Mouse (Mus musculus): ENCODE measurements at regions not wholly inside any gene's neighbourhood (a gene's known extent, or its start where the extent isn't known, plus 50 kb on each side); places are given as distances from the start of the nearest gene placed in this dataset.

DNA sequence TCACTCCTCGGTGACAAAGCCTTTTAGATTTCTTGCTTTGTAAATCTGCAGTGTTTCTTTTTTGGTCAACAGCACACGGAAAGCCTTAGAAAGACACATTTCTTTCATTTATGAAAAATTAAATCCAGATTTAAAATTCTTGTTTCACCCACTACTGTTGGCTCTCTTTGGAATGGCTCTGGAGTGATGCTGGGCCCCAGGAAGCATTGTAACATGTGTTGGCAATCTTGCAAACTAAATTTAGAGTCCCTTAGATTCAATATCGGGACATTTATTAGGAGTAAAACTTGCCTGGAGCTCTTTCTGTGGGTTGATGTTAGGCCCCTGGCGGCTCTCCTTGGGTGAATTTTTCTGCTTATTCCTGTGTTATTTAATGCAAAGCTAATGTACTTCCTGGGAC lies 405.2 kb upstream of the Fam241a start:
- no peak overlapping the region for H3K4me2 ChIP-seq
- ATAC-seq (ENCODE audit: insufficient number of reproducible peaks, low FRiP score): no peak
- no peak overlapping the region for H3K27ac ChIP-seq (ENCODE audit: poor library complexity, severe bottlenecking)
- peaks cover 10% of the 10 kb centered on the region for H3K4me1 ChIP-seq (replicated peaks)
- H3K9ac ChIP-seq: no peak overlapping the region
- no peaks in the 10 kb centered on the region for H3K27me3 ChIP-seq (replicated peaks)
- WGBS: 85% methylated on average over 4 of the region's 4 CpGs
- H3K9me3 ChIP-seq (replicated peaks): no peaks in the 10 kb centered on the region
- H3K4me3 ChIP-seq: no peak overlapping the region
- H3K36me3 ChIP-seq: no peaks in the 10 kb centered on the region

DNA sequence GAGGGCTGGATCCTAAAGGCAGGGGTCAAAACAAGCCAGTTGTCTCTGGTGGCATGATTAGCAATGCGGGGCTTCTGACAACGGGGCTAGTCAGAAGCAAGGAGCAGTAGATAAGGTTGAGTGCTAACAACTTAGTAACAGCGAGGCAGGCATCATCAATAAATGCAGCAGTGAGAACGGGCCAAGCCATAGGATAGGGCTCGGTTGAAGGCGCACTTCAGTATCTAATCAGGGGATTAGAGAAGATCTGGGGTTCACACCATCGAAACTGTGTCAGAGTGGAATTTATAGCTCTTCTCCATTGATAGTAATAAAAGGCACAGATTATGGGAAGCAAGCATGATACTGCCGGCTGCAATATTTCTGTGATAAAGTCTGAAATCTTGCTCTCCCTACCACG lies 402.0 kb upstream of the Fam241a start:
- no peak overlapping the region for H3K4me3 ChIP-seq

DNA sequence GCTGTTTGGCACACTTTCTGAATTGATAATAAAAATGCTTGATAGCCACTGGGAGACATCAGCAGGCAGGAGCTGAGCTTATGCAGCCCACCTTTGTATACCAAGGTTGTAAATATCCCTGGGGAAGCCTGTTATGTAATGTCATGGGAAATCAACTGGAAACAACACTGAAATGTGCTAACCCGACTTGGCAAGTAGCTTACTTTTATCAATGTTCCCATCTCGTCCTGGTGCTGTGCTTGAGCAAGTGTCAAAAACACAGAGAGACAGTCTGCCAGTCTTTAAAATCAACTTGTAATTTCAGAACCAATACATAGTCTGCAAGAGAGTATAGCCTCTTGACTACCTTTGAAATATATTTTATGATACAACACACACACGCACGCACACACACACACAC lies 391.7 kb upstream of the Fam241a start:
- 56% methylated on average over 4 of the region's 4 CpGs for WGBS
- ATAC-seq (ENCODE audit: insufficient number of reproducible peaks, low FRiP score): no peak
- Histone ChIP-seq H3K27ac (ENCODE audit: poor library complexity, severe bottlenecking) (no peak overlapping the region), H3K9me3 (replicated peaks) (no peaks in the 10 kb centered on the region), H3K27me3 (replicated peaks) (no peaks in the 10 kb centered on the region), H3K36me3 (no peaks in the 10 kb centered on the region), H3K4me1 (replicated peaks) (no peaks in the 10 kb centered on the region), H3K4me2 (no peak overlapping the region), H3K9ac (no peak overlapping the region), H3K4me3 (no peak overlapping the region)

More for the DNA sequence above, 402.0 kb upstream of the Fam241a start:
- Histone ChIP-seq H3K4me1 (replicated peaks) (peaks cover 10% of the 10 kb centered on the region), H3K9ac (no peak overlapping the region), H3K27ac (ENCODE audit: poor library complexity, severe bottlenecking) (no peak overlapping the region), H3K4me2 (peak overlapping the region; percentile 37), H3K9me3 (replicated peaks) (peaks cover 8% of the 10 kb centered on the region; the same call in 1 of the 2 replicates), H3K36me3 (no peaks in the 10 kb centered on the region), H3K27me3 (replicated peaks) (no peaks in the 10 kb centered on the region)
- 16% methylated on average over 9 of the region's 9 CpGs for WGBS
- no peak for ATAC-seq (ENCODE audit: insufficient number of reproducible peaks, low FRiP score)

DNA sequence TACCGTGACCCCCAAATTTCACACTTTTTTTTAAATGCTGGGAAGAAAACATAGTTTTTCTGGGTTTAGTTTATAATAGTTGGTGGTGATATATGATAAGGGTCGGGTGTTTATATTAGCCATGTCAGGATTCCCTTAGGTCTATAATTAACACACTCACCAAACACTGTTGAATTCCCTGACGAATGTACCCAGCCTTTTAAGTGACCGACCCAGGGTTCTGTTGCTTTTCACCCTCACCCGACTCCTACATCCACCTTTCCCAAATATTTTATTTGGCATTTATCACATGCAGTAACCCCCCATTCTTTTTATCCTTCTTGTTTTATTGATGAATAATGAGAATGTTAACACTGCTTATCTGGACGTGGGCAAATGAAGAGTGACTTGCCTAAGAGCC lies 389.1 kb upstream of the Fam241a start:
- Histone ChIP-seq H3K4me1 (replicated peaks) (no peaks in the 10 kb centered on the region), H3K9ac (no peak overlapping the region), H3K9me3 (replicated peaks) (no peaks in the 10 kb centered on the region), H3K36me3 (no peaks in the 10 kb centered on the region), H3K27me3 (replicated peaks) (no peaks in the 10 kb centered on the region), H3K27ac (ENCODE audit: poor library complexity, severe bottlenecking) (no peak overlapping the region), H3K4me3 (no peak overlapping the region), H3K4me2 (no peak overlapping the region)
- WGBS: 48% methylated on average over 6 of the region's 6 CpGs
- ATAC-seq (ENCODE audit: insufficient number of reproducible peaks, low FRiP score): no peak

DNA sequence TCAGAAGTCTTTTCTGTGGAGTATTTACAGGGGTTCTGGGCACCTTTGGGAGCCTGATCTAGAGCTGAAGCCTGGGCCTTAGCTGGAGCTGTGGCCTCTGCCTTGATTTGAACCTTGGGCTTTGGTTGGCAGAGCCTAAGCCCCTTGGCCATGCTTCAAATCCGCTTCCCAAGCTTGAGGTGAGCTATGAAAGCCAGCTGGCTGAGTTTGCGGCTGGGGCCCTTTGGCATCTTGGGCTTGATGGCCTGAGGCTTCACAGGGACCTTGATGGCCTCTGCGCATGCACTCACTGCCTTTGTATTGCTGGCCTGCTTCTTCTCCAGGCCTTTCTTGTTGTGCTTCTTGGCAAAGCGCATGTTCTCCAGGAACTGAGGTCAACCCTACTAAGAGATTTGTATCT lies 384.5 kb upstream of the Fam241a start:
- no peaks in the 10 kb centered on the region for H3K27me3 ChIP-seq (replicated peaks)
- no peak overlapping the region for H3K4me3 ChIP-seq
- no peak overlapping the region for H3K4me2 ChIP-seq
- no peaks in the 10 kb centered on the region for H3K36me3 ChIP-seq
- no peaks in the 10 kb centered on the region for H3K4me1 ChIP-seq (replicated peaks)
- 89% methylated on average over 4 of the region's 4 CpGs for WGBS
- no peaks in the 10 kb centered on the region for H3K9me3 ChIP-seq (replicated peaks)
- H3K9ac ChIP-seq: no peak overlapping the region
- no peak for ATAC-seq (ENCODE audit: insufficient number of reproducible peaks, low FRiP score)
- no peak overlapping the region for H3K27ac ChIP-seq (ENCODE audit: poor library complexity, severe bottlenecking)

DNA sequence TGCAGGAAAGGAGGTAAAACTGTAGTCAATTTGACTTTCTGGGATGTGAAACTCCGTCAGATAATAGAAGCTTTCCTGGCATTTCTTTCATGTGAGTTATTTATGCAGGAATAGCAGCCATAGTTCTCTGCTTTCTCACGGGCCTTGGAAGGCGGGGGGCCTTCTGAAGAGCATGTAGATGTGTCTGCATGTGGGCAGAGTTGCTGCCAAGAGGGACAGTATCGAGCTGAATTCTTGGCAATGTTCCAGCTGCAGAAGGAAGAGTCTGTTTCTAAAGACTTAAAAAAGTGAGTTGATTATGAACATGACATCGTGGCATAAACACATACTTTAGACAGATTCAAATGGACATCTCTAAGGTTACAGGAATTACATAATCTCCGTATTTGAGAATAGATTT lies 374.5 kb upstream of the Fam241a start:
- Histone ChIP-seq H3K27ac (ENCODE audit: poor library complexity, severe bottlenecking) (no peak overlapping the region), H3K4me3 (no peak overlapping the region), H3K4me2 (no peak overlapping the region), H3K4me1 (replicated peaks) (peaks cover 3% of the 10 kb centered on the region; the same call in 1 of the 2 replicates), H3K36me3 (no peaks in the 10 kb centered on the region), H3K27me3 (replicated peaks) (no peaks in the 10 kb centered on the region), H3K9me3 (replicated peaks) (no peaks in the 10 kb centered on the region), H3K9ac (no peak overlapping the region)
- 34% methylated on average over 6 of the region's 6 CpGs for WGBS
- no peak for ATAC-seq (ENCODE audit: insufficient number of reproducible peaks, low FRiP score)

DNA sequence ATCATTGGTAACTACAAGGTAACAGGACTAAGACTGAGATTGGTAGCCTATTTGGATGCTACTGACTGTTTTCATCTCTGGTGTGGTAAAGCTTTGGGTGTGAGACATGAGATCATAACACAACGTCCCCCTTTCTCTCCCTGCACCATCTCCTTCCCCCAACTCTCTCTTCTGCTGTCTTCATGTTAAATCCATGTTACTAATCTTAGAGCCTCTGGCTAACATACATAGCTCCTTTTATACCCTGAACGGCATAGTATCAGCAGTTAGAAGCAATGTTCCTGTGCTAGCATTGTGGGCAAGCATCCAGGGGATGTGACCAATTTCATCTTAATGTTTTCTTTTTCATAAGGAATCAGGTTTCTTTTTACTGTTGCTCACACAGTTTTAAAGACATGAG lies 365.1 kb upstream of the Fam241a start:
- H3K27me3 ChIP-seq (replicated peaks): no peaks in the 10 kb centered on the region
- H3K4me2 ChIP-seq: no peak overlapping the region
- H3K4me1 ChIP-seq (replicated peaks): no peaks in the 10 kb centered on the region
- ATAC-seq (ENCODE audit: insufficient number of reproducible peaks, low FRiP score): no peak
- H3K27ac ChIP-seq (ENCODE audit: poor library complexity, severe bottlenecking): no peak overlapping the region
- WGBS: 58% methylated on average over 2 of the region's 2 CpGs
- no peak overlapping the region for H3K9ac ChIP-seq
- no peaks in the 10 kb centered on the region for H3K36me3 ChIP-seq
- H3K9me3 ChIP-seq (replicated peaks): no peaks in the 10 kb centered on the region
- H3K4me3 ChIP-seq: no peak overlapping the region

DNA sequence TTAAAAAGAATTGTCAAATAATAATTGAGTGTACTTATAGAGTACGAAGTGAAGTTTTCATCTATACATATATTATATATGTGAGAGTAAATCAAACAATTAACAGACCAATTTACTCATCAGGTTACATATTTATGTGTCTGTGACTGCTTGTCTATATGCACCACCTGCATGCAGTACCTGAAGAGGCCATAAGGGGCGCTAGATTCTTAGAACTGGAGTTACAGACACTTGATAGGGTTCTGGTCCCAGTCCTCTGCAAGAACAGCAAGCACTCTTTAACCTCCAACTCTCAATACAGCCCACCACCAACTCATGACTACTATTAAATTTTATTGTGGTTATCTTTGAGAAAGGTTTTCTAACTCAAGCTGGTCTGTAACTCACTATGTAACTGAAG lies 351.7 kb upstream of the Fam241a start:
- H3K4me1 ChIP-seq (replicated peaks): no peaks in the 10 kb centered on the region
- H3K9ac ChIP-seq: no peak overlapping the region
- peaks cover 9% of the 10 kb centered on the region for H3K27me3 ChIP-seq (replicated peaks)
- H3K27ac ChIP-seq (ENCODE audit: poor library complexity, severe bottlenecking): no peak overlapping the region
- H3K4me2 ChIP-seq: no peak overlapping the region
- 64% methylated on average over 2 of the region's 2 CpGs for WGBS
- H3K9me3 ChIP-seq (replicated peaks): 0 out of 2 replicates have a peak, but pooled peaks cover 2% of the 10 kb centered on the region
- no peak overlapping the region for H3K4me3 ChIP-seq
- H3K36me3 ChIP-seq: no peaks in the 10 kb centered on the region
- ATAC-seq (ENCODE audit: insufficient number of reproducible peaks, low FRiP score): no peak

DNA sequence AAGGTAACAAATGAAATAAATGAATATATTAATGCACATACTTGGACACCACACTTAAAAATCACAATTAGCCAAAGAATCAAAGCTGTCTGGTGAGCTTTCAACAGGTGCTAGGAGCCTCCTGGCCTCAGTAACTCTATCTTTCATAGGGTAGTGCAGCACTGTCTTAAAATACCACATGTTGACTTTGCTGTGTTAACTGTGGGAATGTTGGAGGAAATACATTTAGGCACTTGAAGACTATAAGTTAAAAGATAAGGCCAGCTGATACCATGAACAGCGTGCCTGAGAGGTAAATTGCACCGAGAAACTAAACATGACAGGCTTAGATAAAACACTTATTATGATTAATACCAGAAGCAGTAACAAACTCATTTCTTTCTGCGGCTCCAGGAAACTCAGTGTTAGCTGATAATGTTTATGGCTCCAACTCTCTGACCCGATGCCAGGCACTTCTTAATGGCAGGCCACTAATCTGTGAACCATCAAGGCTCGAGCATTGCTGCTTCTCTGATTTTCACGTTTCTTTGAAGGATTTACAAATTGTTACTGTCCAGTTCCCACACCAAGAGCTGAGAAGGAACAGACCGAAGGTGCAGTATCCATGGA lies 343.8 kb upstream of the Fam241a start:
- ATAC-seq (ENCODE audit: insufficient number of reproducible peaks, low FRiP score): peak; percentile 81
- H3K27ac ChIP-seq (ENCODE audit: poor library complexity, severe bottlenecking): no peak overlapping the region
- peak overlapping the region; percentile 29; the same call in 1 of the 2 replicates for H3K4me2 ChIP-seq
- H3K4me3 ChIP-seq: no peak overlapping the region
- H3K27me3 ChIP-seq (replicated peaks): peaks cover 10% of the 10 kb centered on the region
- H3K9ac ChIP-seq: no peak overlapping the region
- no peaks in the 10 kb centered on the region for H3K9me3 ChIP-seq (replicated peaks)
- H3K36me3 ChIP-seq: no peaks in the 10 kb centered on the region
- 10% methylated on average over 7 of the region's 7 CpGs for WGBS
- peaks cover 15% of the 10 kb centered on the region for H3K4me1 ChIP-seq (replicated peaks)

DNA sequence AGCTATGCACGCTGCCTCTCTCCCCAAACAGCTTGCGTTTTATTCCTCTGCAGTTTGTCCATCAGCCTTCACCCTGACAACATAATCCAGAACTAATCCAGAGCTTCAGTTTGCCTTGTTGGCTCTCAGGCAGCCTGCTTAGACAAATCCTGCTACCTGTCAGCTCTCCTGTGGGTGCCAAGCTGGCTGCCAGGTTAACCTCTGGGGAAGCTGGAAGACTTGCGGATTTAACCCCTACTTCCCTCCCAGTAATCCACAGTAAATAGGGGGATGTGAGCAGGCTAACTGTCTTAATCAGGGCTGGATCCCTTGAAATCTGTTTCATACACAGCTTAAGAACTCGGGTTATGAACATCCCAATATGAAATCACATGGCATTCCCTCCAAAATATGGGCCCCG lies 334.3 kb upstream of the Fam241a start:
- Histone ChIP-seq H3K4me2 (no peak overlapping the region), H3K27ac (ENCODE audit: poor library complexity, severe bottlenecking) (no peak overlapping the region), H3K4me3 (no peak overlapping the region), H3K4me1 (replicated peaks) (no peaks in the 10 kb centered on the region; the same call in 1 of the 2 replicates), H3K9me3 (replicated peaks) (no peaks in the 10 kb centered on the region), H3K9ac (no peak overlapping the region), H3K36me3 (no peaks in the 10 kb centered on the region), H3K27me3 (replicated peaks) (0 out of 2 replicates have a peak, but pooled peaks cover 8% of the 10 kb centered on the region)
- no peak for ATAC-seq (ENCODE audit: insufficient number of reproducible peaks, low FRiP score)
- WGBS: 63% methylated on average over 5 of the region's 5 CpGs

DNA sequence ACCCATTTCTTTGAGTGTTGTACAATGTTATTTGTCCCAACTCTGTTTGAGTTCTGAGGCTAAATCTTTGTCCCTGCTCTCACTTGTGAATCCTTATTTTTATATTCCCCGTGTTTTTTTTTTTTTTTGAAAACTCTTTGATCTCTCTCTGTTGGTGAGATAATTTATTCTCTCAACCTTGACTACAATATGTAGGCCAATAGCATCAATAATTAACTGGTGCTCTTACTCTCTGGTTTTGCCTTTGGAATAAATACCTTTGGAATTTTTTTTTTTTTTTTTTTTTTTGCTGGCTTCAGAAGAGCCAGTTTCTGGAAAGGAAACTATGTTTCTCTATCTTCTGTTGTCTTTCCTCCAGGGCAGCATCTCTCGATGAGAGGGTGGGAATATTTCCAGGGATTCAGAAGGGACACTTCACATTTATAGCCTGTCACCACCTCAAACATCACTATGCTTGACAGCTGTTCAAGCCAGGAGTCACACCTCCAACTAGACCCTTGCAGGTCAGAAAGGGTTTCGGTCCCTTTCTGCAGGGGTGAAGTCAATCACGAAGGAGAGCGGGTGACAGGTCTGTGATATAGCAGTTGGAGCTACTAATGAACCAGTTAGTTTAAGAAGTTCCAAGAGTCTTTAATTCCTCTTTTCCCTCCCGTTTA lies 330.9 kb upstream of the Fam241a start:
- Histone ChIP-seq H3K4me1 (replicated peaks) (no peaks in the 10 kb centered on the region; the same call in 1 of the 2 replicates), H3K9ac (no peak overlapping the region), H3K27me3 (replicated peaks) (0 out of 2 replicates have a peak, but pooled peaks cover 8% of the 10 kb centered on the region), H3K4me3 (no peak overlapping the region), H3K27ac (ENCODE audit: poor library complexity, severe bottlenecking) (no peak overlapping the region), H3K9me3 (replicated peaks) (no peaks in the 10 kb centered on the region), H3K4me2 (no peak overlapping the region), H3K36me3 (no peaks in the 10 kb centered on the region)
- 46% methylated on average over 6 of the region's 6 CpGs for WGBS
- no peak for ATAC-seq (ENCODE audit: insufficient number of reproducible peaks, low FRiP score)

Measured in heart, embryonic 12.5 days (tissue).